In the genomic region with DNA sequence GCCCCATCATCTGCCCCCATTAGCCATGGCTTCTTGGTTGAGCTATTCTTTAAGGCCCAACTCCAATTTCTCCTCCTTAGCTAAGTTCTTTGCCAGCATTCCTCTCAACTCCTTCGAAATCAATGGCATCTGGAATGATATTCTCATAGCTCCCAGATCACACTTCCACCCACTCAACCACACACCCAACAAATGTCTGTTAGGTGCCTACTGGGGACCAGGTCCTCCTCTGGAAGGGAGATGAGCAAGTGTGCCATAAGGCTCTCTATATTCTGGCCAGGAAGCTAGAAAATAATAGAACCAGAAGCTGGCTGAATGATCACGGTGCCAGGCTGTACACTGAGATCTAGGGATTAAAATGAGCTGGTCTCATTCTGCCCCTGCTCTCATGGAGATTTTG, we compare ENCODE assay signal across 15 mouse cellular contexts.
DNase-seq lines count a peak whose midpoint lies in the region; ATAC-seq and TF ChIP-seq lines count a peak whose summit lies in the region.
"Had no signal": no experiment of that assay in that cellular context is flagged by ENCODE, and none has a peak within 500 bp of the region (broad histone marks: within the 10 kb centered on the region; RNA-seq: fewer than 3 reads in every experiment).

No protein-coding gene starts in this region.

- no peaks in the 10 kb centered on the region for H3K9me3 ChIP-seq in intestine, embryonic 14.5 days (ENCODE audit: control insufficient read depth, low read length)
- no peaks in the 10 kb centered on the region for H3K9me3 ChIP-seq in intestine, postnatal 0 days (ENCODE audit: control insufficient read depth)
- no peaks in the 10 kb centered on the region for H3K9me3 ChIP-seq in lung, embryonic 16.5 days (ENCODE audit: control insufficient read depth, low read length)
- no peaks in the 10 kb centered on the region for H3K9me3 ChIP-seq in limb, embryonic 10.5 days (replicated peaks)
- H3K9me3 ChIP-seq: neural tube, embryonic 15.5 days had no signal

- no peak overlapping the region for H3K9ac ChIP-seq in intestine, embryonic 14.5 days (ENCODE audit: low read length)
- no peak overlapping the region for H3K9ac ChIP-seq in intestine, postnatal 0 days (ENCODE audit: low read depth, low read length)
- no peak overlapping the region for H3K9ac ChIP-seq in lung, embryonic 16.5 days (ENCODE audit: low read length)
- H3K9ac ChIP-seq: neural tube, embryonic 15.5 days had no signal

- ATAC-seq in intestine, embryonic 14.5 days (replicated peaks; ENCODE audit: low FRiP score, low TSS enrichment, low read depth): no peak
- no peak for ATAC-seq in intestine, postnatal 0 days
- no peak for ATAC-seq in lung, embryonic 16.5 days (ENCODE audit: low read depth)
- ATAC-seq: hindbrain, postnatal 0 days had no signal

- DNase-seq in intestine, embryonic 14.5 days (ENCODE audit: low spot score): no peak
- DNase-seq in lung, postnatal 14 days: no peak
- no peak for DNase-seq in limb, embryonic 10.5 days (ENCODE audit: low spot score)
- peak; percentile 18 for DNase-seq in telencephalon, adult 2 months (ENCODE audit: low read depth, low spot score)
- no peak for DNase-seq in adrenal gland, postnatal 10 days
- DNase-seq: cerebellum, adult 9-10 months; gastrocnemius, postnatal 25 days; liver; right cerebral cortex, postnatal 4 days had no signal

- no peaks in the 10 kb centered on the region for H3K36me3 ChIP-seq in intestine, embryonic 14.5 days (ENCODE audit: control insufficient read depth, insufficient read depth, low read length)
- H3K36me3 ChIP-seq in intestine, postnatal 0 days (ENCODE audit: control insufficient read depth, insufficient read depth): no peaks in the 10 kb centered on the region
- no peaks in the 10 kb centered on the region for H3K36me3 ChIP-seq in lung, embryonic 16.5 days (ENCODE audit: control insufficient read depth, insufficient read depth, low read length)
- H3K36me3 ChIP-seq in limb, embryonic 10.5 days: no peaks in the 10 kb centered on the region
- H3K36me3 ChIP-seq: neural tube, embryonic 15.5 days had no signal

- no peak for TF ChIP-seq CTCF in intestine, postnatal 0 days (IDR thresholded peaks at IDR 0.05; ENCODE audit: low read depth)

- WGBS in intestine, embryonic 14.5 days: 86% methylated on average over 2 of the region's 2 CpGs
- WGBS in intestine, postnatal 0 days: 85% methylated on average over 2 of the region's 2 CpGs
- WGBS in lung, embryonic 16.5 days: 80% methylated on average over 2 of the region's 2 CpGs
- 84% methylated on average over 2 of the region's 2 CpGs for WGBS in limb, embryonic 10.5 days

- H3K4me1 ChIP-seq in intestine, embryonic 14.5 days (replicated peaks; ENCODE audit: control insufficient read depth, insufficient read depth, low read length): peaks cover 10% of the 10 kb centered on the region
- H3K4me1 ChIP-seq in intestine, postnatal 0 days (replicated peaks; ENCODE audit: control insufficient read depth, insufficient read depth, low read length): peaks cover 5% of the 10 kb centered on the region; the same call in 1 of the 2 replicates
- peaks cover 18% of the 10 kb centered on the region for H3K4me1 ChIP-seq in lung, embryonic 16.5 days (replicated peaks; ENCODE audit: control insufficient read depth, insufficient read depth, low read length)
- peaks cover 59% of the 10 kb centered on the region for H3K4me1 ChIP-seq in limb, embryonic 10.5 days

- no peak overlapping the region; the same call in 1 of the 2 replicates for H3K27ac ChIP-seq in intestine, embryonic 14.5 days (ENCODE audit: low read depth)
- H3K27ac ChIP-seq in intestine, postnatal 0 days (ENCODE audit: low read depth, low read length): no peak overlapping the region; the same call in 1 of the 2 replicates
- peak overlapping the region; percentile 56; the same call in 1 of the 2 replicates for H3K27ac ChIP-seq in lung, embryonic 16.5 days (ENCODE audit: low read length)
- peak overlapping the region; percentile 38 for H3K27ac ChIP-seq in limb, embryonic 10.5 days
- H3K27ac ChIP-seq: hindbrain, postnatal 0 days; neural tube, embryonic 15.5 days had no signal

- H3K4me3 ChIP-seq in intestine, embryonic 14.5 days (ENCODE audit: low read depth, low read length): no peak overlapping the region
- H3K4me3 ChIP-seq in intestine, postnatal 0 days (ENCODE audit: low read depth, low read length): no peak overlapping the region
- H3K4me3 ChIP-seq in lung, embryonic 16.5 days (ENCODE audit: low read length): no peak overlapping the region
- no peak overlapping the region for H3K4me3 ChIP-seq in limb, embryonic 10.5 days
- H3K4me3 ChIP-seq: neural tube, embryonic 15.5 days had no signal

- no peaks in the 10 kb centered on the region for H3K27me3 ChIP-seq in intestine, embryonic 14.5 days (replicated peaks; ENCODE audit: control insufficient read depth, insufficient read depth, low read length)
- peaks cover 11% of the 10 kb centered on the region for H3K27me3 ChIP-seq in intestine, postnatal 0 days (replicated peaks; ENCODE audit: control insufficient read depth, insufficient read depth, low read length)
- H3K27me3 ChIP-seq in lung, embryonic 16.5 days (ENCODE audit: control insufficient read depth, insufficient read depth, low read depth, low read length): no peaks in the 10 kb centered on the region
- H3K27me3 ChIP-seq in limb, embryonic 10.5 days (ENCODE audit: low read depth, poor library complexity, severe bottlenecking): no peaks in the 10 kb centered on the region
- H3K27me3 ChIP-seq: neural tube, embryonic 15.5 days had no signal

- 0 out of 2 replicates have a peak overlapping the region, but pooled peaks have one; percentile 30 for H3K4me2 ChIP-seq in intestine, embryonic 14.5 days (ENCODE audit: low read length)
- no peak overlapping the region for H3K4me2 ChIP-seq in intestine, postnatal 0 days (replicated peaks; ENCODE audit: low read depth)
- H3K4me2 ChIP-seq in lung, embryonic 16.5 days (ENCODE audit: low read depth, low read length): no peak overlapping the region
- H3K4me2 ChIP-seq: heart, embryonic 11.5 days; midbrain, embryonic 11.5 days; neural tube, embryonic 15.5 days had no signal

Comparison
In these comparisons a context has a peak if more than half of its experiments do, and no peak if none do; other contexts are left out.
1. H3K27ac ChIP-seq: peak in lung, embryonic 16.5 days (single experiment) and limb, embryonic 10.5 days (single experiment); none in intestine, embryonic 14.5 days (single experiment) and intestine, postnatal 0 days (single experiment).